Mouse (Mus musculus) gastrocnemius, postnatal 10 days (tissue): ENCODE measurements around the gene Dcdc2b. TPM values are rescaled to one million over a fixed set of nuclear protein-coding genes. Genes with fewer than 3 reads are reported as not detected.
A peak's percentile ranks its signal among the peaks of the same experiment; 100 is the strongest.

Source experiments
- DNase-seq: peaks from one replicate; pipeline ENCODE4 v3.0.0; 2021; ENCODE audit warnings: mixed read lengths
- total RNA-seq, 2 experiments: library from RNA; stranded (reverse); gene quantifications; 2 replicates each; pipeline ENCODE4 v1.2.3; 2021

The Dcdc2b gene
- total RNA-seq, 2 experiments from 2014 or later, result 0.61 to 2.6 TPM

DNA sequence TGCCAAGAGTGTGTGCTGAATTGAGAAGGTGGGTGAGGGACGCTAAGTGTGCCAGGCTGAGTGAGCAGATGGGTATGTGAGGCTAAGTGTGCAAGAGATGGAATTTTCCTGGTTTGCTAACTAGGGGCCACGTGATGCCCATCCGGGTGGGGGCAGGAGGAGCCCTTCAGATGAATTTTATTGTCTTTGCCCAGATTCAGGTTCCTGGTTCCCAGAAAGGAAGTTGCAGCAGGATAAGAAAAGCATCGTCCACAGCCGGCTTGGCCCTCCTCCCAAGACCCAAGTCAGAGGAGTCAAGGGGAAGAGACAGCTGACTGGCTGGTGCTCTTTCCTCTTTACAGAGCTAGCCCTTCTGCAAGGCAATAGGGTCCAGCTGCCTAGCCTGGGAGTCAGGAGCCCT, 35.6 kb downstream of the Dcdc2b start, which contains the start of gene Fam167b:
Gene Fam167b (minus strand): TSS at position 84 of the 400 bp plus-strand sequence.
- DNase-seq, result peak; percentile 8

DNA sequence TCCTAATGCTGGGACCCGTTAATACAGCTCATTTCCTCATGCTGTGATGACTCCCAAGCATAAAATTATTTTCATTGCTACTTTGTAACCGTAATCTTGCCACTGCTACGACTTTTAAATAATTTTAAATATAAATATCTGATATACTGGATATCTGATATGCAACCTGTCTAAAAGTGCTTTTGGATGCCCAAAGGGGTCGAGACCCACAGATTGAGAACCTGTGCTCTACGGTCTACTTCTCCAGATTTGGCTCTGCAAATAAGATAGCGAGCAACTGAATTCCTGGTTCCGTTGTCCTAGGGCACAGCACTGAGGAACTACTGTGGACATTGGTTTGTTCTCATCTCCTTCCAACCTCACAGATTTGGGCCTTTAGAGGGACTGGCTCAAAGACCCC, 36.4 kb downstream of the Dcdc2b start:
- DNase-seq, result no peak

GRCm38 (mm10) chr4:129576863-129577491, 37.1 kb downstream of the Dcdc2b start:
- DNase-seq, result peak; percentile 73

DNA sequence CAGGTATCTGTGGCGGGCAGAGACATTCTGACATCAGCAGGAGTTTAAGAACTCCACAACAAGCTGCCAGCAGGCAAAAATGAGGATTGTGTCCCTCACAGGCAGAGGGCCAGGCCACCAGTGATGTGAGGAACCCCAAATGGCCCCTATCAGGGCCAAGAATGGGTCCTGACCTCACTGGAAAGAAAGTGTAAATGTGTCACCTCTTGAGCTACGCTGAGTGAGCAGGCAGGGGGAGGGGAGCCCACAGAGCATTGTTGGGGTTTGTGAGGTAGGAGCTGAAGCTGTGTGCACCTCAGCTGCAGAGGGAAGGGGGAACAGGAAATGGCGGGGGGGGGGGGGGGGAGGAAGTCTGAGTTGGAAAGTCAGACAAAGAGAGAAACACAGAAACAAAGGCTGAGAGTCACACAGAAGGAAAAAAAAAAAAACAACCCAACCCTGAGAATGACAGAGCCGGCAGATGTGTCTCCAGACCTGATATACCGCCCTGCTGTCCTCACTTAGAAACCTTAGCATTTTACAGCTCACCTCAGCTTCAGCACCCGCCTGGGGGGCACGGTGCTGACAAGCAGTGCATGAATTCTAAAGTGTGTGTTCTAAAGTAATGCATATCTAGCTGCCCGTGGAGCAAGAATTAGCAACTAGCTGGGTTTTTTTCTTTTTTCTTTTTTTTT, 38.7 kb downstream of the Dcdc2b start:
- no peak for DNase-seq

DNA sequence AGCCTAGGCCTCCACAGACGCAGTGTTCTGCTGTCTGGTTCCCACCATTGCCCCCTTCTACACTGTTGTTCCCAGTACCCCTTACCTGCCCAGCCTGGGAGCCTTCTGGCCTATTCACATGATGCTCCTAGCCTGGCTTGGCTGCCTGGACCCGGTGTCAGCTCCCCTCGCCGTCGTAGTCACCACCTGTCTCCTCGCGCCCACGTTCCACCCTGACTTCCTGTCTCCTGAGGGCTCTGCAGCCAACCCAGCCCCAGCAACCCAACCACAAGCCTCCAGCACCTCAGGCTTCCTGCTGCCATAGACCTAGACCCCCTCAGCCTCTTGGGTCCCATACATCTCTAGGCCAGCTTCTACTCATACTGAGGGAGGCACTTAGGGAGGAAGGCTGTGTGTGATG, 40.6 kb downstream of the Dcdc2b start, which contains the start of gene Lck:
Gene Lck (minus strand): TSS at position 212 of the 400 bp plus-strand sequence.
- DNase-seq, result no peak

GRCm38 (mm10) chr4:129573093-129573370, 41.0 kb downstream of the Dcdc2b start:
- DNase-seq, result no peak

GRCm38 (mm10) chr4:129572236-129573092, 41.6 kb downstream of the Dcdc2b start:
- no peak for DNase-seq

- DNase-seq, result no peak
Measured at GRCm38 (mm10) chr4:129571551-129572084, 42.4 kb downstream of the Dcdc2b start.

- no peak for DNase-seq
Measured at GRCm38 (mm10) chr4:129570028-129570427, 44.0 kb downstream of the Dcdc2b start.

DNA sequence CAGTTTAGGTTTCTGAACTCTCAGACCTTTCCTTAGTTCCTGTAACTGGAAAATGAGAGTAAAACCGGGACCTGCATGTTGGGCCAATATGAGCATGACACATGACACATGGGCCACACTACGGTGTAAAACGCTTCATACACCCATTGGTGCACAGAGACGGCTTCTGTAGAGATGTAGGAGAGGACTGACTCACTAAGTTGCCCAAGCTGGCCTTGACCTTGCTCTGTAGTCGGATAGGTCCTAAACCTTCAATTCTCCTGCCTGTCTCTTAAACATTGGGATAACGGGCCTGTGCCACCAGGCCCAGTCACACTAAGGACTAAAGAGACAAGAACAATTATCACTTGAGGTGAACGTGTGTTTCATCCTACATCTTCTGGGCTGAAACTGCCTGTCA, 45.7 kb downstream of the Dcdc2b start:
- DNase-seq, result no peak

DNA sequence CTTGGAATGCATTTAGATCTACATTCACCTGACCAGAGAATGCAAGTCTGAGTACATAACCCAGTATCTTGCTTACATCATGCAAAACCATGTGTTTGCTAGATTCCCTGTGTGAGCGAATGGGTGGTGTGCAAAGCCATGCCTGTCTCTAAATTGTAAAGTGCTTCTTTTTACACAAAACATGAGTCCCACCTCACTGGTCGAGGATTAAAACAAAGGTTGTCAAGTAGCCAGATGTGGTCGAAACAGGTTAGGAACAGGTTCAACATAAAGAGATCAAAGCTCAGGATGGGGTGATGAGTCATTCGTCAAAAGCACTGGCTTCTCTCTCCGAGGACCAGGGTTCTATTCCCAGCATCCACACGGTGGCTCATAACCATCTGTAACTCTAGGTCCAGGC, 48.9 kb downstream of the Dcdc2b start:
- DNase-seq, result no peak

DNA sequence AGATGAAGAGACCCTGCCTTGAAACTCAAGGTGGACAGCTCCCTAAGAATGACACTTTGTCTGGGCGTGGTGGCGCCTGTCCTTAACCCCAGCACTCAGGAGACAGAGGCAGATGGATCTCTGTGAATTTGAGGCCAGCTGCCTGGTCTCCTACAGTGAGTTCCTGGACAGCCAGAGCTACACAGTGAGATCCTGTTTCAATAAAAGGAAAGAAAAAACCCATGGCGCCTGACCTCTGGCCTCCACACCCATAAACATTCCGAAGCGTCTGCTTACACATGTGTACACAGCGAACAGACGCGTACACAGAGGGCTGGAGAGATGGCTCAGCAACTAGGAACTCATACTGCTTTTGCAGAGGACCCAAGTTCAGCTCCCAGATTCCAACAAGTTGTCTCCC, 50.3 kb downstream of the Dcdc2b start:
- DNase-seq, result no peak

GRCm38 (mm10) chr4:129561184-129561583, 52.9 kb downstream of the Dcdc2b start:
- DNase-seq, result no peak

Other genes with a start within 250 kb of the Dcdc2b start
- 1 to 10 TPM; 2.9 to 4.7 TPM for gene Zbtb8a, start 236.1 kb downstream of the Dcdc2b start, total RNA-seq
- gene Zbtb8b, start 173.4 kb downstream of the Dcdc2b start, total RNA-seq, result not detected
- 10 to 100 TPM; 24.7 to 32.4 TPM for gene Bsdc1, start 152.7 kb downstream of the Dcdc2b start, total RNA-seq
- gene Tssk3, start 123.2 kb downstream of the Dcdc2b start, total RNA-seq, result not detected
- gene Fam229a, start 123.1 kb downstream of the Dcdc2b start, total RNA-seq, result not detected
- 10 to 100 TPM; 24.4 to 31.8 TPM for gene Marcksl1, start 100.7 kb downstream of the Dcdc2b start, total RNA-seq
- 10 to 100 TPM; 23.9 to 29.8 TPM for gene Hdac1, start 71.5 kb downstream of the Dcdc2b start, total RNA-seq
- under 1 TPM in 1 of 2 experiments, not detected in 1; 0.59 TPM for gene Lck, start 40.6 kb downstream of the Dcdc2b start, total RNA-seq
- gene Fam167b, start 35.7 kb downstream of the Dcdc2b start, total RNA-seq, result 1 to 10 TPM in 1 of 2 experiments, under 1 TPM in 1; 0.80 to 1.3 TPM
- gene Eif3i, start 13.6 kb downstream of the Dcdc2b start, total RNA-seq, result 100 to 1,000 TPM; 149 to 151 TPM
- gene Tmem234, start 13.6 kb downstream of the Dcdc2b start, total RNA-seq, result 10 to 100 TPM; 42.3 to 47.0 TPM
- 10 to 100 TPM; 12.7 to 14.6 TPM for gene Iqcc, start 4.8 kb upstream of the Dcdc2b start, total RNA-seq
- gene Ccdc28b, start 9.7 kb upstream of the Dcdc2b start, total RNA-seq, result 10 to 100 TPM; 59.5 to 60.6 TPM
- gene Txlna, start 26.8 kb upstream of the Dcdc2b start, total RNA-seq, result 10 to 100 TPM; 31.6 to 37.5 TPM
- 10 to 100 TPM; 56.4 to 63.3 TPM for gene Kpna6, start 58.5 kb upstream of the Dcdc2b start, total RNA-seq
- 1 to 10 TPM; 3.7 to 6.7 TPM for gene Tmem39b, start 82.6 kb upstream of the Dcdc2b start, total RNA-seq
- 10 to 100 TPM; 47.0 to 58.8 TPM for gene Khdrbs1, start 128.0 kb upstream of the Dcdc2b start, total RNA-seq
- gene Ptp4a2, start 197.0 kb upstream of the Dcdc2b start, total RNA-seq, result 100 to 1,000 TPM; 572 to 625 TPM